Mouse (Mus musculus): ENCODE data around the gene Pmepa1.

DNA sequence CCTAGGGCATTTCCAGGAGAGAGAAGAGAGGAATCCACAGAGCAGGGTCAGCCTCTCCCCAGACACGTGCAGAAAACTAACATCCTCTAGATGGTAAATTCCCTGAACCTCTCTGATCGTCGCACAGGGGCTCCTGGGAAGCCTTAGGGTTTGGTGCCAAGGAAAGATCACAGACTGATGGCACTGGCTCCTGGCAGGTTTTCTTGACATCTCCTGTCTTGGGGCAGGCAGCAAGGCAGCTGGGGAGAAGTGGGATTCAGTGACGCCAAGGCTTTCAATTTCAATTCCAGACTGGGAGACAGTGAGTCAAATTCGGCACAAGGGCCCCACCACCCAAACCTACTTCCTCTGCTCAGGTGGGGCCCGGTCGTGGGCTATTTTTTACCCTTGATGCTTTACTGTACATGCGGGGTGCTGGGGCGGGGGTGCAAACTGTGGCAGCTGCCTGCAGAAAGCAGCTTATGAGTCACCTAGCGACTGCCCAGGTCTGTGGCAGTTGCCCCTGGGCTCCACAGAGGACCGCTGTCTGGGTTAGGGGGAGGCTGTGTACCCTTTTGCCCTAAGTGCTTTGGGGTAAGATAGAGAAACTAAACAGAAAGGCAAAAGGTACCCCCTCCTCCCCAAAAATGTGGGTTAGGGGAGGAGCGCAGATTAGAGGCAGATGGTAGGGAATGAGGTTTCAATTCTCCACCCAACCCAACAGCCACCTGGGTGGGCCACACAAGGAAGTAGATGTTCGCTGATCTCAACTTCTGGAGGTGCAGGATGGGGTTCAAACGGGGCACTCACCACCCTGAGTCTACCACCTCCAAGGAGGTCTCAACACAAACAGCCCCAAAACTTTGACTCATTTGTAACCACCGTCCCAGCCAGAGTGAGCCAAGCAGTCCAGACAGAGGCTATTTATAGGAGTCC lies 1.6 kb downstream of the Pmepa1 start:
- TF ChIP-seq CTCF (IDR thresholded peaks at IDR 0.05; ENCODE audit: low read depth, low read length): no peak
- TF ChIP-seq POLR2A (IDR thresholded peaks at IDR 0.05; ENCODE audit: extremely low read depth, insufficient read depth, low read length): no peak

All from liver, adult 2 months (tissue).